In genomic region chr5:74172208-74172607, GRCm38 (mm10) we compare ENCODE assay signal across 7 mouse cellular contexts. TPM values are rescaled to one million over a fixed set of nuclear protein-coding genes. Genes with fewer than 3 reads are reported as not detected.
A peak's percentile ranks its signal among the peaks of the same experiment; 100 is the strongest.
DNase-seq lines count a peak whose midpoint lies in the region; ATAC-seq and TF ChIP-seq lines count a peak whose summit lies in the region.

No protein-coding gene starts in this region.

- ATAC-seq in liver, embryonic 12.5 days: no peak
- no peak for ATAC-seq in embryonic facial prominence, embryonic 13.5 days (ENCODE audit: insufficient number of reproducible peaks, insufficient read depth, low FRiP score, low TSS enrichment, low read depth)
- ATAC-seq in heart, postnatal 0 days (ENCODE audit: insufficient read depth, low read depth): peak; percentile 86
- ATAC-seq in stomach, embryonic 14.5 days (ENCODE audit: insufficient number of reproducible peaks, insufficient read depth, low FRiP score, low read depth): 0 out of 2 replicates have a peak, but pooled peaks have one; percentile 59

- peak; percentile 23 for DNase-seq in liver
- peak; percentile 87 for DNase-seq in heart, postnatal 0 days (ENCODE audit: low spot score)
- no peak for DNase-seq in frontal cortex, postnatal 14 days (ENCODE audit: low spot score in 2 of 2)
- DNase-seq in layer of hippocampus, adult 2 months (ENCODE audit: low spot score in 2 of 2): no peak

- TF ChIP-seq CTCF in heart, postnatal 0 days (IDR thresholded peaks at IDR 0.05; ENCODE audit: low read depth): no peak
- no peak for TF ChIP-seq CTCF in layer of hippocampus, adult 2 months (conservative IDR thresholded peaks at IDR 0.05)

- H3K4me1 ChIP-seq in liver, embryonic 12.5 days: no peaks in the 10 kb centered on the region
- H3K4me1 ChIP-seq in embryonic facial prominence, embryonic 13.5 days: peaks cover 76% of the 10 kb centered on the region
- H3K4me1 ChIP-seq in heart, postnatal 0 days (ENCODE audit: control insufficient read depth, insufficient read depth): peaks cover 23% of the 10 kb centered on the region
- H3K4me1 ChIP-seq in stomach, embryonic 14.5 days (ENCODE audit: control insufficient read depth, insufficient read depth, low read length): peaks cover 50% of the 10 kb centered on the region

- no peak overlapping the region for H3K27ac ChIP-seq in liver, embryonic 12.5 days
- H3K27ac ChIP-seq in embryonic facial prominence, embryonic 13.5 days: peak overlapping the region; percentile 90
- peak overlapping the region; percentile 88 for H3K27ac ChIP-seq in heart, postnatal 0 days (ENCODE audit: low read depth)
- peak overlapping the region; percentile 45; the same call in 1 of the 2 replicates for H3K27ac ChIP-seq in stomach, embryonic 14.5 days (ENCODE audit: low read length)
- H3K27ac ChIP-seq in layer of hippocampus, adult 2 months: no peak overlapping the region

- no peaks in the 10 kb centered on the region for H3K9me3 ChIP-seq in liver, embryonic 12.5 days (replicated peaks)
- H3K9me3 ChIP-seq in embryonic facial prominence, embryonic 13.5 days: no peaks in the 10 kb centered on the region
- H3K9me3 ChIP-seq in heart, postnatal 0 days (replicated peaks; ENCODE audit: control insufficient read depth, low read length): no peaks in the 10 kb centered on the region
- H3K9me3 ChIP-seq in stomach, embryonic 14.5 days (ENCODE audit: control insufficient read depth, low read depth, low read length): no peaks in the 10 kb centered on the region

- TF ChIP-seq EP300 in heart, postnatal 0 days (IDR thresholded peaks at IDR 0.05; ENCODE audit: low read depth): no peak

- H3K9ac ChIP-seq in liver, embryonic 12.5 days: no peak overlapping the region
- no peak overlapping the region for H3K9ac ChIP-seq in embryonic facial prominence, embryonic 13.5 days
- no peak overlapping the region for H3K9ac ChIP-seq in heart, postnatal 0 days (replicated peaks; ENCODE audit: low read depth, low read length)
- no peak overlapping the region for H3K9ac ChIP-seq in stomach, embryonic 14.5 days (replicated peaks; ENCODE audit: low read depth, low read length)

- WGBS in liver, embryonic 12.5 days (ENCODE audit: insufficient replicate concordance): 35% methylated on average over 12 of the region's 12 CpGs
- 16% methylated on average over 12 of the region's 12 CpGs for WGBS in embryonic facial prominence, embryonic 13.5 days
- 17% methylated on average over 12 of the region's 12 CpGs for WGBS in heart, postnatal 0 days
- WGBS in stomach, embryonic 14.5 days: 37% methylated on average over 12 of the region's 12 CpGs

- no peak overlapping the region for H3K4me3 ChIP-seq in liver, embryonic 12.5 days
- H3K4me3 ChIP-seq in embryonic facial prominence, embryonic 13.5 days: no peak overlapping the region
- H3K4me3 ChIP-seq in heart, postnatal 0 days (ENCODE audit: low read depth, low read length): peak overlapping the region; percentile 17
- H3K4me3 ChIP-seq in stomach, embryonic 14.5 days (ENCODE audit: low read depth, low read length): no peak overlapping the region
- no peak overlapping the region for H3K4me3 ChIP-seq in layer of hippocampus, adult 2 months

- H3K36me3 ChIP-seq in liver, embryonic 12.5 days: no peaks in the 10 kb centered on the region
- H3K36me3 ChIP-seq in embryonic facial prominence, embryonic 13.5 days: no peaks in the 10 kb centered on the region
- H3K36me3 ChIP-seq in heart, postnatal 0 days (replicated peaks; ENCODE audit: control insufficient read depth, insufficient read depth, low read length): no peaks in the 10 kb centered on the region
- no peaks in the 10 kb centered on the region for H3K36me3 ChIP-seq in stomach, embryonic 14.5 days (ENCODE audit: control insufficient read depth, insufficient read depth, low read length)

- H3K27me3 ChIP-seq in liver, embryonic 12.5 days (replicated peaks): peaks cover 9% of the 10 kb centered on the region; the same call in 1 of the 2 replicates
- H3K27me3 ChIP-seq in embryonic facial prominence, embryonic 13.5 days: no peaks in the 10 kb centered on the region
- no peaks in the 10 kb centered on the region for H3K27me3 ChIP-seq in heart, postnatal 0 days (ENCODE audit: control insufficient read depth, insufficient read depth, low read length)
- H3K27me3 ChIP-seq in stomach, embryonic 14.5 days (ENCODE audit: control insufficient read depth, insufficient read depth, low read length): no peaks in the 10 kb centered on the region

- no peak overlapping the region for H3K4me2 ChIP-seq in liver, embryonic 12.5 days
- peak overlapping the region; percentile 38 for H3K4me2 ChIP-seq in embryonic facial prominence, embryonic 13.5 days
- H3K4me2 ChIP-seq in heart, postnatal 0 days (ENCODE audit: low read depth, low read length): peak overlapping the region; percentile 56
- H3K4me2 ChIP-seq in stomach, embryonic 14.5 days (replicated peaks; ENCODE audit: low read depth, low read length): no peak overlapping the region

RNA-seq across cellular contexts. Expression of gene Rasl11b, which starts 22.9 kb away (rescaled TPM):
- 5.9 and 7.0 TPM in 2 replicates for polyA plus RNA-seq in liver, embryonic 12.5 days (2016; fragmentation: Nextera tagmentation; extraction: Ambion mirVana)
- polyA plus RNA-seq in embryonic facial prominence, embryonic 13.5 days (2015; fragmentation: Nextera tagmentation; extraction: Ambion mirVana): 148 and 177 TPM in 2 replicates
- 22.8 and 24.5 TPM in 2 replicates for total RNA-seq in heart, postnatal 0 days (2014; rRNA removed; ENCODE audit: low replicate concordance)
- 61.9 and 67.8 TPM in 2 replicates for polyA plus RNA-seq in heart, postnatal 0 days (2015; fragmentation: Nextera tagmentation; extraction: Ambion mirVana)
- 51.2 and 52.0 TPM in 2 replicates for polyA plus RNA-seq in stomach, embryonic 14.5 days (2014; fragmentation: Nextera tagmentation; extraction: Ambion mirVana)
- 10 to 100 TPM; 65.6 to 75.4 TPM for total RNA-seq in layer of hippocampus, adult 2 months (2021)

Comparison
In these comparisons a context has a peak if more than half of its experiments do, and no peak if none do; other contexts are left out.
1. DNase-seq: peak in liver (single experiment) and heart, postnatal 0 days (single experiment); none in frontal cortex, postnatal 14 days (0 of 2) and layer of hippocampus, adult 2 months (0 of 2).
2. ATAC-seq: peak in heart, postnatal 0 days (single experiment) and stomach, embryonic 14.5 days (single experiment); none in liver, embryonic 12.5 days (single experiment) and embryonic facial prominence, embryonic 13.5 days (single experiment).
3. H3K27ac ChIP-seq: peak in embryonic facial prominence, embryonic 13.5 days (single experiment), heart, postnatal 0 days (single experiment) and stomach, embryonic 14.5 days (single experiment); none in liver, embryonic 12.5 days (single experiment) and layer of hippocampus, adult 2 months (single experiment).
4. H3K4me2 ChIP-seq: peak in embryonic facial prominence, embryonic 13.5 days (single experiment) and heart, postnatal 0 days (single experiment); none in liver, embryonic 12.5 days (single experiment) and stomach, embryonic 14.5 days (single experiment).